In the genomic region with DNA sequence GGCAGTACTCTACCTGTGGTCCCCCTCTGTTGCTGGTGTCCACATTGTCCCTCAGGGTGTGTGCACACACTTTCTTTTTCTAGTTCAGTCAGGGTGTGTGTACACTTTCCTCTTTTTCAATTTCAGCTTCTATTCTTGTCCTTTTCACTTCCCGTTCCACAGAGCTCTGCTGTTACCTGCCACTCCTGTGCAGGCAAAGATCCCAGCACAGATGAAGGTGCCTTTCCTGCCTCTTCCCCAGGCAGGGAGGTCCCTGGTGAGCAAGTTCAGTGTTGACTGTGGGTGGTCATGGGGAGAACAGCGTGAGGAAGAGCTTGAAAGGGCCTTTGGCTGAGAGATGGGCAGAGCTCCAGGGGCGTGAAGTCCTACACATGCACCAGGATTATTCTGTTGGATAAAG, we compare ENCODE assay signal across 25 mouse cellular contexts.
DNase-seq lines count a peak whose midpoint lies in the region; ATAC-seq lines count a peak whose summit lies in the region.
"Had no signal": no experiment of that assay in that cellular context is flagged by ENCODE, and none has a peak within 500 bp of the region (broad histone marks: within the 10 kb centered on the region; RNA-seq: fewer than 3 reads in every experiment).

No protein-coding gene starts in this region.

- peak; percentile 71 for ATAC-seq in common myeloid progenitor, adult 5-6 weeks (replicated peaks; ENCODE audit: low read depth, poor library complexity, severe bottlenecking)
- ATAC-seq in megakaryocyte progenitor cell, adult 5-6 weeks (replicated peaks; ENCODE audit: poor library complexity), result peak; percentile 73
- ATAC-seq: forebrain, embryonic 13.5 days; inflammation-experienced regulatory T-cells, adult 6 months; liver, embryonic 12.5 days; liver, postnatal 0 days; midbrain, embryonic 13.5 days; Patski had no signal

- peak; percentile 35 to 41 for DNase-seq in spleen, postnatal 36 days (ENCODE audit: low spot score in 2 of 2)
- no peak for DNase-seq in spleen, adult 12 weeks (ENCODE audit: low spot score)
- DNase-seq in adrenal gland, postnatal 4 days (ENCODE audit: low spot score in 2 of 2), result no peak
- DNase-seq in right cerebral cortex, postnatal 25 days, result no peak
- DNase-seq: adrenal gland, postnatal 14 days; cerebellum, adult 2 months; cerebellum, postnatal 14 days; gastrocnemius, postnatal 25 days; heart, adult 2 months; kidney, adult 11 months; kidney, postnatal 14 days; layer of hippocampus, adult 9-11 months; left cerebral cortex, postnatal 4 days; liver, postnatal 0 days; lung, postnatal 36 days; retina, postnatal 1 day; thymus, adult 18-20 months; thymus, postnatal 25 days had no signal

Comparison
In these comparisons a context has a peak if more than half of its experiments do, and no peak if none do; other contexts are left out.
1. DNase-seq: peak in spleen, postnatal 36 days (2 of 2); none in spleen, adult 12 weeks (single experiment), adrenal gland, postnatal 4 days (0 of 2) and right cerebral cortex, postnatal 25 days (single experiment).